Mouse (Mus musculus) megakaryocyte, embryonic 14.5 days (primary cell): ENCODE data around the gene March5.

Source experiments
- FLI1 ChIP-seq: IDR thresholded peaks from 2 replicates; pipeline ENCODE4 v1.6.1; 2012; ENCODE audit warnings: low read length, inconsistent platforms, mixed read lengths
- GATA1 ChIP-seq: IDR thresholded peaks from 3 replicates; pipeline ENCODE4 v1.6.1; 2012; ENCODE audit warnings: mixed read lengths, low read length, inconsistent platforms, borderline replicate concordance

DNA sequence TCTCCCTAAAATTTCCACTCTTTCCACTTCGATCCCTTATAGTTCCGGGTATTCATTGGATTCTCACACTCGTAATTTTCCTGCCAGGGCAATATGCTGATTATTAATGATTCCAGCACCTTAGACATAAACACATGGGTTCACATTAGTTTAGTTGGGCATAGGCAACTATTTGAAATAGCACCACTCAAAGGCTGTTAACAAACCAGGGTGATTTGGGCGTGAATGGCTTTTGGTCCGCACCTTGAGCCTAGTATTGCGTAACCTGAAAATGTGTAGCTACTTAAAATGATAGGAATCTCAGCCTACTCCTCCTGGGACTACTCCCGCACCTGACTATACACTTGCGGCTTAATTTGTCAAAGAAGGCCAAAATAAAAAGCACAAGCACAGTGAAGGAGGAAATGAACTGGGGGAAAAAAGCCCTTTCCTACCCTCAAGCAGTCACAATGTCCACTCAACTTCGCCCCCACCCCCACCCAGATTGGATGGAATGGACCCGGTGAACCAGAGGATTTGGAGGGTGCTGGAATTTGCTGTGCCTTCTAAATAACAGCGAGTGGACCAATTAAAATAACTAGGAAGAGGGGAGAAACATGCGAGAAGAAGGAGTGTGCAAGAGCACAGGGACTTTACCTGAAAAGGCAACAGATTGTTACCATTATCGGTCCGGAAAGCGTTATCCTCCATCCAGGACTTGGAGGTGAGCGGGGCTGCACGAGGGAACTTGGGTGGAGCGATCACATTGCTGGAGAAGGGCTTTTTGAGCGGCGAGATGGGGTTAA is 33.8 kb upstream of the March5 start:
- TF ChIP-seq FLI1 = no peak
- no peak for TF ChIP-seq GATA1
